Comparison of ENCODE assay signal across 26 mouse cellular contexts in genomic region chr5:103617191-103617590, GRCm38 (mm10). TPM values are rescaled to one million over a fixed set of nuclear protein-coding genes. Genes with fewer than 3 reads are reported as not detected.
DNase-seq lines count a peak whose midpoint lies in the region; ATAC-seq lines count a peak whose summit lies in the region.
"Had no signal": no experiment of that assay in that cellular context is flagged by ENCODE, and none has a peak within 500 bp of the region (broad histone marks: within the 10 kb centered on the region; RNA-seq: fewer than 3 reads in every experiment).

No protein-coding gene starts in this region.

- 0 out of 2 replicates have a peak, but pooled peaks have one; percentile 17 for ATAC-seq in heart, embryonic 12.5 days (ENCODE audit: insufficient number of reproducible peaks, low FRiP score)
- ATAC-seq in heart, embryonic 11.5 days (replicated peaks; ENCODE audit: insufficient number of reproducible peaks, low FRiP score, low TSS enrichment) = no peak
- ATAC-seq: forebrain, embryonic 14.5 days; hindbrain, embryonic 16.5 days; inflammation-experienced regulatory T-cells, adult 6 months had no signal

- no peaks in the 10 kb centered on the region for H3K27me3 ChIP-seq in heart, embryonic 12.5 days (replicated peaks)
- H3K27me3 ChIP-seq in heart, embryonic 11.5 days (ENCODE audit: control insufficient read depth, insufficient read depth, low read length) = no peaks in the 10 kb centered on the region
- H3K27me3 ChIP-seq in limb, embryonic 10.5 days (ENCODE audit: low read depth, poor library complexity, severe bottlenecking) = no peaks in the 10 kb centered on the region
- H3K27me3 ChIP-seq: CH12.LX; embryonic facial prominence, embryonic 15.5 days; heart, embryonic 13.5 days; hindbrain, embryonic 12.5 days had no signal

- no peak overlapping the region for H3K27ac ChIP-seq in heart, embryonic 12.5 days (ENCODE audit: poor library complexity, severe bottlenecking)
- H3K27ac ChIP-seq in heart, embryonic 11.5 days (ENCODE audit: low read depth, low read length) = no peak overlapping the region
- H3K27ac ChIP-seq in limb, embryonic 10.5 days = no peak overlapping the region
- H3K27ac ChIP-seq: embryonic facial prominence, embryonic 15.5 days; forebrain, embryonic 10.5 days; gastrocnemius, adult 2 months; heart, embryonic 13.5 days; hindbrain, embryonic 12.5 days had no signal

- no peak overlapping the region for H3K4me3 ChIP-seq in heart, embryonic 12.5 days
- H3K4me3 ChIP-seq in heart, embryonic 11.5 days (ENCODE audit: low read depth, low read length) = no peak overlapping the region
- no peak overlapping the region for H3K4me3 ChIP-seq in limb, embryonic 10.5 days
- H3K4me3 ChIP-seq: embryonic facial prominence, embryonic 15.5 days; erythroblast, embryonic 14.5 days; forebrain, embryonic 10.5 days; gastrocnemius, adult 2 months; heart, embryonic 13.5 days; hindbrain, embryonic 12.5 days had no signal

- H3K9me3 ChIP-seq in heart, embryonic 12.5 days (replicated peaks) = no peaks in the 10 kb centered on the region
- H3K9me3 ChIP-seq in heart, embryonic 11.5 days (replicated peaks; ENCODE audit: control insufficient read depth, low read length) = no peaks in the 10 kb centered on the region
- no peaks in the 10 kb centered on the region for H3K9me3 ChIP-seq in limb, embryonic 10.5 days (replicated peaks)
- H3K9me3 ChIP-seq: embryonic facial prominence, embryonic 15.5 days; forebrain, embryonic 10.5 days; heart, embryonic 13.5 days; hindbrain, embryonic 12.5 days had no signal

- WGBS in heart, embryonic 12.5 days = 73% methylated on average over 9 of the region's 9 CpGs
- WGBS in heart, embryonic 11.5 days (ENCODE audit: insufficient replicate concordance) = 66% methylated on average over 9 of the region's 9 CpGs
- WGBS in limb, embryonic 10.5 days = 77% methylated on average over 9 of the region's 9 CpGs

- DNase-seq in ES-CJ7 (ENCODE audit: low read depth, low spot score) (peak; percentile 69), R1 (ENCODE audit: low read depth, low spot score) (peak; percentile 84)
- DNase-seq in testis, postnatal 10 days (ENCODE audit: low spot score) = peak; percentile 65
- no peak for DNase-seq in limb, embryonic 10.5 days (ENCODE audit: low spot score)
- no peak for DNase-seq in c-Kit-positive CD71-positive TER-119-positive erythroid progenitor cells, embryonic 14.5 days (ENCODE audit: low spot score)
- DNase-seq: adrenal gland, adult 2 months; adrenal gland, postnatal 25 days; cerebellum, adult 8-10 months; cerebellum, postnatal 14 days; embryo, embryonic 11 days; gastrocnemius, adult 2 months; gastrocnemius, postnatal 25 days; heart, postnatal 4 days had no signal

- H3K36me3 ChIP-seq in heart, embryonic 12.5 days = no peaks in the 10 kb centered on the region
- no peaks in the 10 kb centered on the region for H3K36me3 ChIP-seq in heart, embryonic 11.5 days (ENCODE audit: control insufficient read depth, insufficient read depth, low read length)
- H3K36me3 ChIP-seq in limb, embryonic 10.5 days = no peaks in the 10 kb centered on the region
- H3K36me3 ChIP-seq: embryonic facial prominence, embryonic 15.5 days; forebrain, embryonic 10.5 days; G1E; heart, embryonic 13.5 days; hindbrain, embryonic 12.5 days had no signal

- H3K4me1 ChIP-seq in heart, embryonic 12.5 days (replicated peaks) = peaks cover 5% of the 10 kb centered on the region; the same call in 1 of the 2 replicates
- no peaks in the 10 kb centered on the region for H3K4me1 ChIP-seq in heart, embryonic 11.5 days (ENCODE audit: control insufficient read depth, insufficient read depth, low read length)
- H3K4me1 ChIP-seq in limb, embryonic 10.5 days = no peaks in the 10 kb centered on the region
- H3K4me1 ChIP-seq: hindbrain, embryonic 12.5 days had no signal

- H3K4me2 ChIP-seq in heart, embryonic 12.5 days = no peak overlapping the region
- H3K4me2 ChIP-seq in heart, embryonic 11.5 days = no peak overlapping the region
- H3K4me2 ChIP-seq: embryonic facial prominence, embryonic 15.5 days; heart, embryonic 13.5 days; hindbrain, embryonic 12.5 days had no signal

- no peak overlapping the region for H3K9ac ChIP-seq in heart, embryonic 12.5 days
- no peak overlapping the region for H3K9ac ChIP-seq in heart, embryonic 11.5 days (ENCODE audit: low read depth, low read length)
- H3K9ac ChIP-seq: embryonic facial prominence, embryonic 15.5 days; heart, embryonic 13.5 days; hindbrain, embryonic 12.5 days had no signal

RNA-seq across cellular contexts. Expression of gene Slc10a6, which starts 12.0 kb away (rescaled TPM):
- 0.20 and 0.26 TPM in 2 replicates for polyA plus RNA-seq in heart, embryonic 12.5 days (2016; fragmentation: Nextera tagmentation; extraction: Ambion mirVana)
- 0.19 TPM in 1 of 2 replicates, not detected in the other for polyA plus RNA-seq in heart, embryonic 11.5 days (2014; fragmentation: Nextera tagmentation; extraction: Ambion mirVana)
- not detected in 2 replicates for polyA plus RNA-seq in limb, embryonic 10.5 days (2016; fragmentation: Nextera tagmentation; extraction: Ambion mirVana)
- polyA plus RNA-seq: embryonic facial prominence, embryonic 11.5 days; forebrain, embryonic 10.5 days; G1E had no signal

RNA-seq across cellular contexts. Expression of gene 1700016H13Rik, which starts 38.6 kb away (rescaled TPM):
- polyA plus RNA-seq in heart, embryonic 12.5 days (2016; fragmentation: Nextera tagmentation; extraction: Ambion mirVana) = 0.18 and 0.26 TPM in 2 replicates
- not detected in 2 replicates for polyA plus RNA-seq in heart, embryonic 11.5 days (2014; fragmentation: Nextera tagmentation; extraction: Ambion mirVana)
- polyA plus RNA-seq in limb, embryonic 10.5 days (2016; fragmentation: Nextera tagmentation; extraction: Ambion mirVana) = 0.16 and 0.20 TPM in 2 replicates
- polyA plus RNA-seq: adrenal gland, adult 2 months; erythroblast, embryonic 14.5 days; G1E; hindbrain, embryonic 12.5 days; inflammation-experienced regulatory T-cells, adult 6 months had no signal

Comparison
In these comparisons a context has a peak if more than half of its experiments do, and no peak if none do; other contexts are left out.
1. DNase-seq: peak in ES-CJ7 (single experiment), R1 (single experiment) and testis, postnatal 10 days (single experiment); none in limb, embryonic 10.5 days (single experiment) and c-Kit-positive CD71-positive TER-119-positive erythroid progenitor cells, embryonic 14.5 days (single experiment).